Mouse (Mus musculus) E14TG2a.4 (cell line): Measurements from ENCODE around the gene Akap17b.

ENCODE experiments used
- CTCF ChIP-seq: conservative IDR thresholded peaks from 2 replicates; pipeline ENCODE4 v1.5.1; 2014; ENCODE audit warnings: low read length
- NANOG ChIP-seq: IDR thresholded peaks from 2 replicates; pipeline ENCODE4 v1.6.1; 2014; ENCODE audit warnings: borderline replicate concordance, low read length, mixed read lengths
- POU5F1 ChIP-seq: IDR thresholded peaks from 2 replicates; pipeline ENCODE4 v1.6.1; 2014; ENCODE audit warnings: low read length, borderline replicate concordance

DNA sequence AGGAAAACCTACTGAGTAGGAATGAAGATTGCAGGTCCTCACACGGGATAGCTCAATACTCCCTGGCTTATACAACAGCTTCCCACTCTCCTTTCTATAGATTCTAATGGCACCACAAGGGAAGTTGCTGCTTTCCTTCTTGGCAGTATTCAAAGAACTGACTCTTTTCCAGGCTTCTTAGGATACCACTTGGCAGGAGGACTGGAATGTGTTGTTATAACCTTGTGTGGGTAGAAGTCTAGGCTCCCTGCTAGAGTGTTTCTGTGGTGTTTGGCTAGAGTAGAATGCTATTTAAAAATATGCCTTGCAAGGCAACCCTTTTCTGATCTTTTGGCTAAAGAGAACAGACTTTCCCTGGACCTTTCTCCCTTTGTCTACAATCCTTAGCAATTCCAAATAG is 31.6 kb upstream of the Akap17b start:
- TF ChIP-seq CTCF: no peak
- no peak for TF ChIP-seq NANOG
- no peak for TF ChIP-seq POU5F1
